Mouse (Mus musculus) MEL (cell line): ENCODE measurements around the gene Pard3b. TPM values are rescaled to one million over a fixed set of nuclear protein-coding genes. Genes with fewer than 3 reads are reported as not detected.

Experiments
- DNase-seq: peaks from one replicate; pipeline ENCODE4 v3.0.0; 2011; ENCODE audit warnings: low read depth, low spot score
- H3K27ac ChIP-seq: 2 replicates; pipeline ENCODE4 v1.5.1; 2012; ENCODE audit warnings: low read depth, mild to moderate bottlenecking, control low read depth, low read length, moderate library complexity; ENCODE audit not compliant: control insufficient read depth
- H3K27me3 ChIP-seq, 2 experiments: fragments of 150-350 bp in 1 of 2; sonication (generic) in 1 of 2; 2 replicates each; pipeline ENCODE4 v1.6.1; 2012; ENCODE audit warnings: low read length in 2 of 2, mild to moderate bottlenecking in 2 of 2, improper control_type of control experiment in 1 of 2, moderate library complexity in 1 of 2; ENCODE audit not compliant: insufficient read depth in 2 of 2, control insufficient read depth in 1 of 2
- H3K36me3 ChIP-seq, 2 experiments: 2 replicates each; pipeline ENCODE4 v1.6.1; 2012 to 2014; ENCODE audit warnings: low read length in 2 of 2, improper control_type of control experiment in 1 of 2, inconsistent platforms in 1 of 2, mild to moderate bottlenecking in 1 of 2; ENCODE audit not compliant: insufficient read depth in 2 of 2, control insufficient read depth in 1 of 2
- H3K4me1 ChIP-seq, 2 experiments: fragments of 150-350 bp in 1 of 2; sonication (generic) in 1 of 2; 2 replicates each; pipeline ENCODE4 v1.6.1; 2012; ENCODE audit warnings: low read length in 2 of 2, improper control_type of control experiment in 1 of 2, mild to moderate bottlenecking in 1 of 2; ENCODE audit not compliant: insufficient read depth in 2 of 2, control insufficient read depth in 1 of 2
- H3K4me3 ChIP-seq, 2 experiments: fragments of 150-350 bp in 1 of 2; sonication (generic) in 1 of 2; 2 replicates each; pipeline ENCODE4 v1.5.1; 2012; ENCODE audit warnings: low read depth in 2 of 2, low read length in 2 of 2, mild to moderate bottlenecking in 2 of 2, moderate library complexity in 2 of 2, control low read depth in 1 of 2, improper control_type of control experiment in 1 of 2; ENCODE audit not compliant: control insufficient read depth in 1 of 2, insufficient read depth in 1 of 2
- H3K79me2 ChIP-seq: 2 replicates; pipeline ENCODE4 v1.6.1; 2012; ENCODE audit warnings: mild to moderate bottlenecking, low read length, moderate library complexity; ENCODE audit not compliant: control insufficient read depth, poor library complexity, insufficient read depth
- H3K9ac ChIP-seq: 2 replicates; pipeline ENCODE4 v1.6.1; 2012; ENCODE audit warnings: low read depth, mild to moderate bottlenecking, control low read depth, low read length, moderate library complexity; ENCODE audit not compliant: control insufficient read depth, poor library complexity, severe bottlenecking
- H3K9me3 ChIP-seq: fragments of 150-350 bp; sonication (generic); replicated peaks from 2 replicates; pipeline ENCODE4 v1.6.1; 2012; ENCODE audit warnings: mild to moderate bottlenecking, low read length, improper control_type of control experiment, moderate library complexity; ENCODE audit not compliant: insufficient read depth
- CHD1 ChIP-seq: IDR thresholded peaks from 2 replicates; pipeline ENCODE4 v1.6.1; 2012; ENCODE audit warnings: low read depth, mild to moderate bottlenecking, inconsistent platforms, low read length, improper control_type of control experiment
- CHD2 ChIP-seq: IDR thresholded peaks from 2 replicates; pipeline ENCODE4 v1.6.1; 2011; ENCODE audit warnings: low read length, improper control_type of control experiment
- E2F4 ChIP-seq: IDR thresholded peaks from 2 replicates; pipeline ENCODE4 v1.6.1; 2011; ENCODE audit warnings: low read depth, low read length, improper control_type of control experiment, borderline replicate concordance
- GATA1 ChIP-seq: IDR thresholded peaks from 2 replicates; pipeline ENCODE4 v1.6.1; 2011; ENCODE audit warnings: low read depth, low read length, improper control_type of control experiment
- HCFC1 ChIP-seq: IDR thresholded peaks from 2 replicates; pipeline ENCODE4 v1.6.1; 2012; ENCODE audit warnings: low read depth, mild to moderate bottlenecking, inconsistent platforms, low read length, improper control_type of control experiment, moderate library complexity
- JUND ChIP-seq: IDR thresholded peaks from 2 replicates; pipeline ENCODE4 v1.6.1; 2011; ENCODE audit warnings: low read depth, mild to moderate bottlenecking, improper control_type of control experiment, low read length
- KAT2A ChIP-seq: conservative IDR thresholded peaks from 2 replicates; pipeline ENCODE4 v1.6.1; 2012; ENCODE audit warnings: low read depth, low read length, improper control_type of control experiment, inconsistent platforms
- MAFK ChIP-seq: IDR thresholded peaks from 2 replicates; pipeline ENCODE4 v1.6.1; 2011; ENCODE audit warnings: low read depth, mild to moderate bottlenecking, low read length, improper control_type of control experiment, borderline replicate concordance
- MAZ ChIP-seq: IDR thresholded peaks from 2 replicates; pipeline ENCODE4 v1.6.1; 2012; ENCODE audit warnings: low read depth, mild to moderate bottlenecking, inconsistent platforms, low read length, improper control_type of control experiment
- MEF2A ChIP-seq: IDR thresholded peaks from 2 replicates; pipeline ENCODE4 v1.6.1; 2014; ENCODE audit warnings: low read depth, mild to moderate bottlenecking, inconsistent platforms, low read length, improper control_type of control experiment; ENCODE audit not compliant: poor library complexity, insufficient replicate concordance, severe bottlenecking; ENCODE audit errors: extremely low read depth
- MXI1 ChIP-seq: IDR thresholded peaks from 2 replicates; pipeline ENCODE4 v1.6.1; 2011; ENCODE audit warnings: mild to moderate bottlenecking, low read depth, low read length, improper control_type of control experiment
- MYB ChIP-seq: IDR thresholded peaks from 2 replicates; pipeline ENCODE4 v1.6.1; 2011; ENCODE audit warnings: mild to moderate bottlenecking, low read depth, low read length, improper control_type of control experiment
- MYC ChIP-seq: IDR thresholded peaks from 2 replicates; pipeline ENCODE4 v1.6.1; 2011; ENCODE audit warnings: low read depth, mild to moderate bottlenecking, low read length, improper control_type of control experiment, moderate library complexity
- POLR2A ChIP-seq, 2 experiments: IDR thresholded peaks; 2 replicates each; pipeline ENCODE4 v1.6.1; 2011 to 2012; ENCODE audit warnings: low read length in 2 of 2, mild to moderate bottlenecking in 2 of 2, control low read depth in 1 of 2, improper control_type of control experiment in 1 of 2, low read depth in 1 of 2, moderate library complexity in 1 of 2; ENCODE audit not compliant: control insufficient read depth in 1 of 2, insufficient read depth in 1 of 2, poor library complexity in 1 of 2
- POLR2AphosphoS5 ChIP-seq: IDR thresholded peaks from 2 replicates; pipeline ENCODE4 v1.6.1; 2012; ENCODE audit warnings: low read depth, borderline replicate concordance, mild to moderate bottlenecking, inconsistent platforms, low read length, moderate library complexity, mixed read lengths
- SIN3A ChIP-seq: IDR thresholded peaks from 2 replicates; pipeline ENCODE4 v1.6.1; 2012; ENCODE audit warnings: low read length, improper control_type of control experiment, inconsistent platforms
- SMC3 ChIP-seq: IDR thresholded peaks from 2 replicates; pipeline ENCODE4 v1.6.1; 2011; ENCODE audit warnings: low read depth, low read length, improper control_type of control experiment
- TAL1 ChIP-seq: IDR thresholded peaks from 2 replicates; pipeline ENCODE4 v1.6.1; 2012; ENCODE audit warnings: mild to moderate bottlenecking, inconsistent platforms, low read length, moderate library complexity, mixed read lengths
- TBP ChIP-seq: IDR thresholded peaks from 2 replicates; pipeline ENCODE4 v1.8.0; 2011; ENCODE audit warnings: low read depth, low read length, improper control_type of control experiment
- TCF12 ChIP-seq: IDR thresholded peaks from 2 replicates; pipeline ENCODE4 v1.6.1; 2014; ENCODE audit warnings: low read depth, mild to moderate bottlenecking, inconsistent platforms, low read length, improper control_type of control experiment, moderate library complexity
- UBTF ChIP-seq: IDR thresholded peaks from 2 replicates; pipeline ENCODE4 v1.6.1; 2012; ENCODE audit warnings: low read depth, mild to moderate bottlenecking, inconsistent platforms, low read length, improper control_type of control experiment, moderate library complexity, borderline replicate concordance; ENCODE audit not compliant: insufficient read depth
- ZKSCAN1 ChIP-seq: IDR thresholded peaks from 2 replicates; pipeline ENCODE4 v1.6.1; 2012; ENCODE audit warnings: low read depth, mild to moderate bottlenecking, inconsistent platforms, low read length, improper control_type of control experiment, moderate library complexity
- polyA plus RNA-seq, 2 experiments: library from polyadenylated mRNA; stranded (reverse) in 1 of 2; unstranded in 1 of 2; fragments of >175 nt in 1 of 2; fragments of >200 nt in 1 of 2; gene quantifications; 2 replicates each; pipeline versions ENCODE4 v1.2.1 to v1.2.4; 2012; ENCODE audit warnings: low replicate concordance in 2 of 2, low read depth in 1 of 2; ENCODE audit not compliant: insufficient read length in 2 of 2, insufficient read depth in 1 of 2, missing spikeins in 1 of 2
- total RNA-seq: library from RNA; depleted of rRNA; stranded (reverse); fragments of 300-350 nt; gene quantifications from 2 replicates; pipeline ENCODE4 v1.2.3, GENCODE M21; 2012

The Pard3b gene
- total and polyA plus RNA-seq, 3 experiments, result not detected

- TF ChIP-seq MAZ (no peak), UBTF (no peak)
- H3K9ac ChIP-seq, result no peak overlapping the region
- H3K27me3 ChIP-seq, result no peaks in the 10 kb centered on the region
- no peak overlapping the region for H3K27ac ChIP-seq
- no peaks in the 10 kb centered on the region for H3K79me2 ChIP-seq
- H3K4me1 ChIP-seq, result no peaks in the 10 kb centered on the region
- H3K9me3 ChIP-seq, result no peaks in the 10 kb centered on the region
- no peaks in the 10 kb centered on the region for H3K36me3 ChIP-seq
- H3K4me3 ChIP-seq, result no peak overlapping the region
- no peak for DNase-seq
These were observed 940.6 kb downstream of the Pard3b start for GRCm38 (mm10) chr1:62579024-62579765.

DNA sequence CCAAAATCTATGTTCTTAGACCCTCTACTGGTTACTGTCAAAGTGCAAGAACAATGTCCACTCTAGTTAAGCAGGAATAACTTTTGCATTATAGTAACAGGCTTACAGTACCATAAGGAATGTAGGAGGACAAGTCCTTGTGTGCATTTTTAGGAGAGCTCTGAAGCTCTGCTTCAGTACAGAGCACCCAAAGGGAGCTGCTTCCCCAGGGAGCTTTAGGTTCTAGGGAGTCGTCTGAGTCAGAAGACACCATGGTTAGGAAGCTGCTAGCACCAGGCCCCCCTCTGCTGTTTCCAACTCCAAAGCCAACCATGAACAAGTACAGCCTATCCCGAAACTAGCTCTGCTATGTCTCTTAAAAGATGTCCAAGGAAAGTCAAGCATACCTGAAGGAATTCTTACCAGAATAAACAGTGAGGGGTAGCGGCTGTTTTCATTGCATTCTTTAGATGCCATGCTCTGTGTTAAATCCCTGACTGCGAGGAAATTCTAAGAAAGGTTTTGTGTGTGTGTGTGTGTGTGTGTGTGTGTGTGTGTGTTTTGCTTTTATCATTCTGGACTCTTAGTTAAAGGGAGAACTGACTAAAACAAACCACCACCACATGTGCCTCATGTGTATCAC lies 941.8 kb downstream of the Pard3b start:
- no peaks in the 10 kb centered on the region for H3K36me3 ChIP-seq
- no peaks in the 10 kb centered on the region for H3K27me3 ChIP-seq
- no peaks in the 10 kb centered on the region for H3K4me1 ChIP-seq
- no peak for DNase-seq
- no peaks in the 10 kb centered on the region for H3K79me2 ChIP-seq
- H3K27ac ChIP-seq, result no peak overlapping the region
- no peaks in the 10 kb centered on the region for H3K9me3 ChIP-seq
- no peak overlapping the region for H3K4me3 ChIP-seq
- TF ChIP-seq GATA1 (no peak), MAFK (no peak), ZKSCAN1 (no peak), JUND (no peak), HCFC1 (no peak)
- H3K9ac ChIP-seq, result no peak overlapping the region

DNA sequence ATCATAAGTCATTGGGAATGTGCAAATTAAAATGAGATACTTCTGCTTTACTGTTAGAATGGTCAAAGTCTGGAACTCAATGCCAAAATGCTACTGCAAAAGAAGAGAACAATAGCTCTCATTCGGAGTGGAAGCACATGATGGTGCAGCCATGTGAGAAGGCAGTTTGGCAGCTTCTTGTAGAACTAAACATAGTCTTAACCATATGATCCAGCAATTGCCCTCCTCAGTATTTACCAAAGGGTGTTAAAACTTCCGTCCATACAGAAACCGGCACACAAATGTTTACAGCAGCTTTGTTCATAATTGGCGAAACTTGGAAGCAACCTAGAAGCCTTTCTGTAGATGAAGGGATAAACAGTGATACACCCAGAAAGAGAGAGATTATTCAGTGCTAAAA lies 943.9 kb downstream of the Pard3b start:
- no peak overlapping the region for H3K27ac ChIP-seq
- H3K36me3 ChIP-seq, result no peaks in the 10 kb centered on the region
- H3K9me3 ChIP-seq, result no peaks in the 10 kb centered on the region
- no peaks in the 10 kb centered on the region for H3K79me2 ChIP-seq
- no peak for DNase-seq
- H3K27me3 ChIP-seq, result no peaks in the 10 kb centered on the region
- TF ChIP-seq TBP, result no peak
- no peak for TF ChIP-seq POLR2AphosphoS5
- TF ChIP-seq SIN3A, result no peak
- TF ChIP-seq POLR2A (IDR thresholded peaks at IDR 0.05; ENCODE audit: control insufficient read depth in 1 of 2, insufficient read depth in 1 of 2, low read depth in 1 of 2, low read length in 2 of 2, poor library complexity in 1 of 2), result no peak
- TF ChIP-seq MYC, result no peak
- TF ChIP-seq TAL1, result no peak
- no peak for TF ChIP-seq MYB
- TF ChIP-seq KAT2A, result no peak
- TF ChIP-seq TCF12, result no peak
- TF ChIP-seq MXI1, result no peak
- TF ChIP-seq CHD2, result no peak
- TF ChIP-seq CHD1, result no peak
- TF ChIP-seq HCFC1, result no peak
- TF ChIP-seq E2F4, result no peak
- no peak for TF ChIP-seq UBTF
- TF ChIP-seq SMC3, result no peak
- TF ChIP-seq MAFK, result no peak
- no peak for TF ChIP-seq MEF2A
- TF ChIP-seq, all 39 proteins: peak for 0
- Histone ChIP-seq H3K4me1 (no peaks in the 10 kb centered on the region), H3K4me3 (no peak overlapping the region), H3K9ac (no peak overlapping the region)
